Mouse (Mus musculus): ENCODE data around the gene Klc2.

Klc2 gene

GRCm38 (mm10) chr19:5073518-5073917, 44.8 kb downstream of the Klc2 start:
- in situ Hi-C loops (cut with MboI, MseI): no loop called here

- in situ Hi-C loops (cut with MboI, MseI): no loop called here
Measured at GRCm38 (mm10) chr19:5073028-5073427, 45.3 kb downstream of the Klc2 start.

- in situ Hi-C loops (cut with MboI, MseI): no loop called here
Measured at GRCm38 (mm10) chr19:5072389-5073019, 45.9 kb downstream of the Klc2 start.

GRCm38 (mm10) chr19:5071545-5072369, 46.6 kb downstream of the Klc2 start:
- in situ Hi-C loops (cut with MboI, MseI): no loop called here

- in situ Hi-C loops (cut with MboI, MseI): no loop called here
Measured at GRCm38 (mm10) chr19:5071077-5071476, 47.3 kb downstream of the Klc2 start.

- in situ Hi-C loops (cut with MboI, MseI): no loop called here
Measured at GRCm38 (mm10) chr19:5069978-5070377, 48.4 kb downstream of the Klc2 start.

- in situ Hi-C loops (cut with MboI, MseI): no loop called here
Measured at GRCm38 (mm10) chr19:5069486-5069885, 48.9 kb downstream of the Klc2 start.

GRCm38 (mm10) chr19:5068570-5069234, 49.7 kb downstream of the Klc2 start:
- in situ Hi-C loops (cut with MboI, MseI): no loop called here

GRCm38 (mm10) chr19:5067867-5068569, 50.3 kb downstream of the Klc2 start, which contains the start of gene Cd248:
Cd248 (plus strand) TSS chr19:5068078.
- in situ Hi-C loops (cut with MboI, MseI): no loop called here

- in situ Hi-C loops (cut with MboI, MseI): no loop called here
Measured at GRCm38 (mm10) chr19:5067040-5067799, 51.1 kb downstream of the Klc2 start.

- in situ Hi-C loops (cut with MboI, MseI): no loop called here
Measured at GRCm38 (mm10) chr19:5065104-5065503, 53.3 kb downstream of the Klc2 start.

- in situ Hi-C loops (cut with MboI, MseI): no loop called here
Measured at GRCm38 (mm10) chr19:5062446-5062845, 55.9 kb downstream of the Klc2 start.

- in situ Hi-C loops (cut with MboI, MseI): no loop called here
Measured at GRCm38 (mm10) chr19:5062041-5062440, 56.3 kb downstream of the Klc2 start.

GRCm38 (mm10) chr19:5060365-5061330, 57.7 kb downstream of the Klc2 start:
- in situ Hi-C loops (cut with MboI, MseI): no loop called here

- in situ Hi-C loops (cut with MboI, MseI): no loop called here
Measured at GRCm38 (mm10) chr19:5058801-5059771, 59.3 kb downstream of the Klc2 start.

- in situ Hi-C loops (cut with MboI, MseI): no loop called here
Measured at GRCm38 (mm10) chr19:5057876-5058775, 60.2 kb downstream of the Klc2 start.
